ENCODE assay signal across 8 mouse cellular contexts in genomic region chr4:91399510-91400196, GRCm38 (mm10). TPM values are rescaled to one million over a fixed set of nuclear protein-coding genes. Genes with fewer than 3 reads are reported as not detected.
DNase-seq lines count a peak whose midpoint lies in the region; ATAC-seq and TF ChIP-seq lines count a peak whose summit lies in the region.

No protein-coding gene starts in this region.

- no peak overlapping the region for H3K27ac ChIP-seq in kidney, postnatal 0 days
- peak overlapping the region; percentile 90 for H3K27ac ChIP-seq in hindbrain, embryonic 12.5 days
- peak overlapping the region; percentile 62 for H3K27ac ChIP-seq in neural tube, embryonic 12.5 days

- DNase-seq in kidney, postnatal 0 days (ENCODE audit: low spot score): peak; percentile 22
- no peak for DNase-seq in kidney, adult 11 months
- DNase-seq in embryo, embryonic 10 days (ENCODE audit: low spot score): peak; percentile 73
- no peak for DNase-seq in kidney, postnatal 14 days
- DNase-seq in spleen, postnatal 4 days (ENCODE audit: low spot score in 2 of 2): no peak
- DNase-seq in lung, postnatal 10 days: no peak

- H3K4me2 ChIP-seq in kidney, postnatal 0 days (ENCODE audit: low read length): peak overlapping the region; percentile 46
- peak overlapping the region; percentile 87 for H3K4me2 ChIP-seq in hindbrain, embryonic 12.5 days (replicated peaks)
- H3K4me2 ChIP-seq in neural tube, embryonic 12.5 days (replicated peaks): peak overlapping the region; percentile 90

- H3K4me3 ChIP-seq in kidney, postnatal 0 days (replicated peaks; ENCODE audit: low read depth, low read length): no peak overlapping the region
- peak overlapping the region; percentile 46 for H3K4me3 ChIP-seq in hindbrain, embryonic 12.5 days
- H3K4me3 ChIP-seq in neural tube, embryonic 12.5 days: peak overlapping the region; percentile 49

- H3K9me3 ChIP-seq in kidney, postnatal 0 days (replicated peaks; ENCODE audit: low read length): no peaks in the 10 kb centered on the region
- H3K9me3 ChIP-seq in hindbrain, embryonic 12.5 days (replicated peaks): no peaks in the 10 kb centered on the region
- H3K9me3 ChIP-seq in neural tube, embryonic 12.5 days: no peaks in the 10 kb centered on the region

- WGBS in kidney, postnatal 0 days: under 1% methylated on average over 15 of the region's 17 CpGs
- WGBS in hindbrain, embryonic 12.5 days: 0% methylated on average over 17 of the region's 17 CpGs
- whole genome bisulfite sequencing in neural tube, embryonic 12.5 days: 1% methylated on average over 17 of the region's 17 CpGs

- H3K27me3 ChIP-seq in kidney, postnatal 0 days (ENCODE audit: insufficient read depth, low read length): peaks cover 3% of the 10 kb centered on the region
- peaks cover 3% of the 10 kb centered on the region; the same call in 1 of the 2 replicates for H3K27me3 ChIP-seq in hindbrain, embryonic 12.5 days
- no peaks in the 10 kb centered on the region for H3K27me3 ChIP-seq in neural tube, embryonic 12.5 days (replicated peaks)

- no peaks in the 10 kb centered on the region for H3K4me1 ChIP-seq in kidney, postnatal 0 days (replicated peaks; ENCODE audit: insufficient read depth, low read length)
- H3K4me1 ChIP-seq in hindbrain, embryonic 12.5 days: peaks cover 7% of the 10 kb centered on the region; the same call in 1 of the 2 replicates
- peaks cover 4% of the 10 kb centered on the region; the same call in 1 of the 2 replicates for H3K4me1 ChIP-seq in neural tube, embryonic 12.5 days

- no peaks in the 10 kb centered on the region for H3K36me3 ChIP-seq in kidney, postnatal 0 days (ENCODE audit: insufficient read depth, low read length)
- H3K36me3 ChIP-seq in hindbrain, embryonic 12.5 days: no peaks in the 10 kb centered on the region
- H3K36me3 ChIP-seq in neural tube, embryonic 12.5 days: no peaks in the 10 kb centered on the region

- no peak; the same call in 1 of the 2 replicates for ATAC-seq in kidney, postnatal 0 days (replicated peaks; ENCODE audit: low FRiP score, low read depth)
- peak; percentile 95 for ATAC-seq in hindbrain, embryonic 12.5 days (ENCODE audit: low FRiP score)
- peak; percentile 94 for ATAC-seq in neural tube, embryonic 12.5 days (ENCODE audit: low FRiP score, low read depth)

- no peak overlapping the region for H3K9ac ChIP-seq in kidney, postnatal 0 days (ENCODE audit: low read depth, low read length)
- H3K9ac ChIP-seq in hindbrain, embryonic 12.5 days: peak overlapping the region; percentile 65
- peak overlapping the region; percentile 60 for H3K9ac ChIP-seq in neural tube, embryonic 12.5 days

- TF ChIP-seq CTCF in kidney, postnatal 0 days (IDR thresholded peaks at IDR 0.05; ENCODE audit: low read depth): no peak

RNA-seq across cellular contexts. Expression of gene Elavl2, which starts 0.9 kb away (rescaled TPM):
- polyA plus RNA-seq in kidney, postnatal 0 days (2015; fragmentation: Nextera tagmentation; extraction: Ambion mirVana): 0.31 and 0.50 TPM in 2 replicates
- polyA plus RNA-seq in hindbrain, embryonic 12.5 days (2016; fragmentation: Nextera tagmentation; extraction: Ambion mirVana): 102 and 110 TPM in 2 replicates
- 118 and 128 TPM in 2 replicates for polyA plus RNA-seq in neural tube, embryonic 12.5 days (2016; fragmentation: Nextera tagmentation; extraction: Ambion mirVana)

Comparison
In these comparisons a context has a peak if more than half of its experiments do, and no peak if none do; other contexts are left out.
1. DNase-seq: peak in kidney, postnatal 0 days (single experiment) and embryo, embryonic 10 days (single experiment); none in kidney, adult 11 months (single experiment), kidney, postnatal 14 days (single experiment), spleen, postnatal 4 days (0 of 2) and lung, postnatal 10 days (single experiment).
2. RNA of gene Elavl2, which starts 0.9 kb away (polyA plus RNA-seq): 118 to 128 TPM in neural tube, embryonic 12.5 days and 102 to 110 TPM in hindbrain, embryonic 12.5 days; 0.31 to 0.50 TPM in kidney, postnatal 0 days; every median in the first group is over 10 times any median in the second.
3. Peak in every context shown above with its lines, with median percentiles within 50 percentile points of each other: H3K4me2 ChIP-seq.